Mouse (Mus musculus): Measurements from ENCODE around the gene Vps41.

DNA sequence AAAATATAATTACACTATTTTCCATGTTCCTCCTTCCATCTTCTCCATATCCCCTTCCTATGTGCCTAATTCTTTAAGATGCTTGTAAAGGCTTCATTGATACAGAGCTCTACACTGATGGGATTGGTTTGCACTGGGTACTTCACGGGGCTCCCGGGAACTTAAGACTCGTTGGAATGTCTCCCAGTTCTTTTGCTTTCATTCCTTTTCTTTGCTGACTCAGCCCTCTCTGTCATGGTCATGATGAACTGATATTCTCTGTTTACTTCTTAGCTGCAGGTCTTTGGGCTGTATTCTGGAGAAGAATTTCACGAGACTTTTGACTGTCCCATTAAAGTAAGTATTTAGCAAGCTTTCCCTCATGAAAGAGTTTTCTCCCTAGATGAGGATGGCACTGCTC lies 74.2 kb downstream of the Vps41 start:
- TF ChIP-seq MAX (IDR thresholded peaks at IDR 0.05; ENCODE audit: low read depth) (no peak), USF1 (IDR thresholded peaks at IDR 0.05; ENCODE audit: low read depth) (no peak), REST (IDR thresholded peaks at IDR 0.05; ENCODE audit: insufficient read depth, insufficient read length) (no peak), E2F4 (IDR thresholded peaks at IDR 0.05; ENCODE audit: insufficient read depth) (no peak), POLR2A (IDR thresholded peaks at IDR 0.05; ENCODE audit: insufficient read length, low read depth) (no peak), TCF12 (IDR thresholded peaks at IDR 0.05; ENCODE audit: insufficient read depth, poor library complexity, severe bottlenecking) (no peak), CEBPB (IDR thresholded peaks at IDR 0.05; ENCODE audit: insufficient read depth, poor library complexity, severe bottlenecking) (no peak), MYOD1 (IDR thresholded peaks at IDR 0.05; ENCODE audit: control insufficient read depth in 1 of 3, insufficient read length in 2 of 3, low read depth in 2 of 3) (no peak), MYOG (IDR thresholded peaks at IDR 0.05; ENCODE audit: control insufficient read depth in 1 of 3, insufficient read depth in 1 of 3, insufficient read length in 2 of 3, low read depth in 2 of 3) (no peak)

All from myocyte (in vitro differentiated cells).